Mouse (Mus musculus): ENCODE results near the gene Exoc6. TPM values are rescaled to one million over a fixed set of nuclear protein-coding genes. Genes with fewer than 3 reads are reported as not detected.

Exoc6 gene
- total RNA-seq, 4 experiments from 2014 or later, result 53.9 to 59.3 (median 55.6) TPM

- DNase-seq (ENCODE audit: low spot score in 2 of 2), result no peak
These were observed 168.9 kb downstream of the Exoc6 start for GRCm38 (mm10) chr19:37719166-37719565.

DNA sequence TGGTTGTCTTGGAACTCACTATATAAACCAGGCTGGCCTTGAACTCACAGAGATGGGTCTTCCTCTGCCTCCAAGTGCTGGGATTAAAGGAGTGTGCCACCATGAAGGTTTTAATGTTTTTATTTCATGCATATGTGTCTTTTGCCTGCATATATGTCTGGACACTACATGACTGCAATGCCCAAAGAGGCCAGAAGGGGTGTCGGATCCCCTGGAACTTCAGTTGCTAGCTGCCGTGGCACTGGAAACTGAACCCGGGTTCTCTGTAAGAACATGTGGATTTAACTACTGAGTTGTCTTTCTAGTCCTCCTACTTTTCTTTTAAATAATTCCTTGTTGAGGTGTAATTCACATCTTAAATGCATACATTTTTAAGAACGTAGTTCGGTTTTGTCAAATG lies 174.4 kb downstream of the Exoc6 start:
- no peak for DNase-seq (ENCODE audit: low spot score in 2 of 2)

DNA sequence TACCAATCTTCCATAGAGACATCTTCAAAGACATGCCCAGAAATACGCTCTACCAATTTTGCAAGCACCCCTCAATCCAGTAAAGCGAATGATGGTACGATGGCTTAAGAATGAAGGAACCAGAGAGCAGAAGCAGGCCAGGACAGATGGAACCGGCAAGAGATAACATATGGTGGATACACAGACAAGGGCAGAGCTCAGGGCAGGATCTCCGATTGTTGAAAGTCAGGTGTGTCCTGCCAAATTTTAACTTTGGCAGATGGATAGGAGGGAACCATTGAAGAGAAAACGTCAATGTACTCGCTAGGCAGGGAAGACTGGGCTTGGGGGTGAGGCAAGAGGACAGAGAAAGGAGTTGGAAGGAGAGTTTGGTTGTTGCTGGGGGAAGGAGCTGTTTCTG lies 176.4 kb downstream of the Exoc6 start:
- DNase-seq (ENCODE audit: low spot score in 2 of 2), result no peak

GRCm38 (mm10) chr19:37727366-37727765 lies 177.1 kb downstream of the Exoc6 start:
- no peak for DNase-seq (ENCODE audit: low spot score in 2 of 2)

Other genes with a start within 250 kb of the Exoc6 start
- gene Ide, start 212.6 kb upstream of the Exoc6 start, total RNA-seq (2022), result 100 to 1,000 TPM; 104 to 119 (median 107) TPM
- gene Kif11, start 174.0 kb upstream of the Exoc6 start, total RNA-seq (2022), result under 1 TPM; 0.12 to 0.22 (median 0.15) TPM
- gene Hhex, start 115.6 kb upstream of the Exoc6 start, total RNA-seq (2022), result 1 to 10 TPM in 3 of 4 experiments, under 1 TPM in 1; 0.92 to 1.4 (median 1.1) TPM
- gene Cyp26c1, start 135.2 kb downstream of the Exoc6 start, total RNA-seq (2022), result not detected
- under 1 TPM in 3 of 4 experiments, not detected in 1; 0.21 to 0.51 (median 0.27) TPM for gene Cyp26a1, start 147.4 kb downstream of the Exoc6 start, total RNA-seq (2022)

All from gastrocnemius, adult 8-10 months (tissue).